Mouse (Mus musculus): ENCODE measurements at regions not wholly inside any gene's neighbourhood (a gene's known extent, or its start where the extent isn't known, plus 50 kb on each side); places are given as distances from the start of the nearest gene placed in this dataset.

GRCm38 (mm10) chr3:149275478-149276132 is 285.2 kb upstream of the Adgrl2 start:
- no peak for DNase-seq (ENCODE audit: low spot score)

- DNase-seq (ENCODE audit: low spot score): no peak
Measured at GRCm38 (mm10) chr3:149274987-149275386, 284.6 kb upstream of the Adgrl2 start.

GRCm38 (mm10) chr3:149273993-149274692 is 283.8 kb upstream of the Adgrl2 start:
- DNase-seq (ENCODE audit: low spot score): no peak

- no peak for DNase-seq (ENCODE audit: low spot score)
Measured at GRCm38 (mm10) chr3:149270459-149270858, 280.1 kb upstream of the Adgrl2 start.

GRCm38 (mm10) chr3:149262332-149262970 is 272.1 kb upstream of the Adgrl2 start:
- no peak for DNase-seq (ENCODE audit: low spot score)

- no peak for DNase-seq (ENCODE audit: low spot score)
Measured at GRCm38 (mm10) chr3:149261764-149262163, 271.4 kb upstream of the Adgrl2 start.

GRCm38 (mm10) chr3:149258826-149259225 is 268.5 kb upstream of the Adgrl2 start:
- DNase-seq (ENCODE audit: low spot score): no peak

GRCm38 (mm10) chr3:149256891-149257290 is 266.5 kb upstream of the Adgrl2 start:
- no peak for DNase-seq (ENCODE audit: low spot score)

- no peak for DNase-seq (ENCODE audit: low spot score)
Measured at GRCm38 (mm10) chr3:149253080-149253479, 262.7 kb upstream of the Adgrl2 start.

- peak; percentile 18 for DNase-seq (ENCODE audit: low spot score)
Measured at GRCm38 (mm10) chr3:149252144-149252543, 261.8 kb upstream of the Adgrl2 start.

GRCm38 (mm10) chr3:149247626-149247987 is 257.3 kb upstream of the Adgrl2 start:
- no peak for DNase-seq (ENCODE audit: low spot score)

GRCm38 (mm10) chr3:149246935-149247625 is 256.7 kb upstream of the Adgrl2 start:
- DNase-seq (ENCODE audit: low spot score): no peak

- DNase-seq (ENCODE audit: low spot score): no peak
Measured at GRCm38 (mm10) chr3:149239664-149240063, 249.3 kb upstream of the Adgrl2 start.

- no peak for DNase-seq (ENCODE audit: low spot score)
Measured at GRCm38 (mm10) chr3:149238076-149238475, 247.7 kb upstream of the Adgrl2 start.

GRCm38 (mm10) chr3:149235183-149235582 is 244.8 kb upstream of the Adgrl2 start:
- DNase-seq (ENCODE audit: low spot score): no peak

- no peak for DNase-seq (ENCODE audit: low spot score)
Measured at GRCm38 (mm10) chr3:149233691-149234131, 243.4 kb upstream of the Adgrl2 start.

- DNase-seq (ENCODE audit: low spot score): no peak
Measured at GRCm38 (mm10) chr3:149233191-149233641, 242.9 kb upstream of the Adgrl2 start.

- DNase-seq (ENCODE audit: low spot score): no peak
Measured at GRCm38 (mm10) chr3:149231346-149231745, 241.0 kb upstream of the Adgrl2 start.

GRCm38 (mm10) chr3:149227556-149227955 is 237.2 kb upstream of the Adgrl2 start:
- no peak for DNase-seq (ENCODE audit: low spot score)

GRCm38 (mm10) chr3:149226723-149227122 is 236.4 kb upstream of the Adgrl2 start:
- DNase-seq (ENCODE audit: low spot score): no peak

GRCm38 (mm10) chr3:149225684-149226083 is 235.3 kb upstream of the Adgrl2 start:
- DNase-seq (ENCODE audit: low spot score): no peak

- DNase-seq (ENCODE audit: low spot score): no peak
Measured at GRCm38 (mm10) chr3:149224271-149224670, 233.9 kb upstream of the Adgrl2 start.

Data from embryo, embryonic 10 days (tissue).